Mouse (Mus musculus): ENCODE data around the gene Tcp11.

- no peak for TF ChIP-seq CTCF (IDR thresholded peaks at IDR 0.05; ENCODE audit: low read depth, low read length)
- TF ChIP-seq POLR2A (IDR thresholded peaks at IDR 0.05; ENCODE audit: borderline replicate concordance, low read depth, low read length) = no peak
These were observed 20.9 kb upstream of the Tcp11 start for GRCm38 (mm10) chr17:28101284-28101887.

All from bone marrow macrophage, adult 2 months (primary cell).